Mouse (Mus musculus) heart, adult 11 months (tissue): ENCODE measurements around the gene Rhou.

Source experiments
- DNase-seq: peaks from one replicate; pipeline ENCODE4 v3.0.0; 2022

Gene Rhou

GRCm38 (mm10) chr8:123651390-123652098, 2.2 kb upstream of the Rhou start:
- DNase-seq, result no peak

GRCm38 (mm10) chr8:123652641-123653040, 1.1 kb upstream of the Rhou start:
- DNase-seq, result no peak

GRCm38 (mm10) chr8:123653994-123654569, 353 bp downstream of the Rhou start:
- DNase-seq, result peak; percentile 96

- DNase-seq, result no peak
Observed at GRCm38 (mm10) chr8:123654763-123655162, 1.0 kb downstream of the Rhou start.

GRCm38 (mm10) chr8:123655351-123655779, 1.6 kb downstream of the Rhou start:
- peak; percentile 94 for DNase-seq

GRCm38 (mm10) chr8:123657826-123658225, 4.1 kb downstream of the Rhou start:
- DNase-seq, result no peak

- no peak for DNase-seq
Observed at GRCm38 (mm10) chr8:123659469-123660057, 5.8 kb downstream of the Rhou start.

- no peak for DNase-seq
Observed at GRCm38 (mm10) chr8:123661515-123661914, 7.8 kb downstream of the Rhou start.

GRCm38 (mm10) chr8:123665580-123665979, 11.9 kb downstream of the Rhou start:
- no peak for DNase-seq

GRCm38 (mm10) chr8:123666832-123667231, 13.1 kb downstream of the Rhou start:
- no peak for DNase-seq

- DNase-seq, result no peak
Observed at GRCm38 (mm10) chr8:123668681-123669080, 15.0 kb downstream of the Rhou start.

- DNase-seq, result no peak
Observed at GRCm38 (mm10) chr8:123670766-123671165, 17.0 kb downstream of the Rhou start.

GRCm38 (mm10) chr8:123671454-123671853, 17.7 kb downstream of the Rhou start:
- no peak for DNase-seq

GRCm38 (mm10) chr8:123672648-123673047, 18.9 kb downstream of the Rhou start:
- peak; percentile 73 for DNase-seq

- DNase-seq, result no peak
Observed at GRCm38 (mm10) chr8:123675611-123676010, 21.9 kb downstream of the Rhou start.

GRCm38 (mm10) chr8:123678390-123678789, 24.7 kb downstream of the Rhou start:
- peak; percentile 74 for DNase-seq

GRCm38 (mm10) chr8:123682073-123682761, 28.5 kb downstream of the Rhou start:
- DNase-seq, result peak; percentile 76

GRCm38 (mm10) chr8:123683321-123683720, 29.6 kb downstream of the Rhou start:
- peak; percentile 63 for DNase-seq

- peak; percentile 68 for DNase-seq
Observed at GRCm38 (mm10) chr8:123684806-123685205, 31.1 kb downstream of the Rhou start.

- no peak for DNase-seq
Observed at GRCm38 (mm10) chr8:123685477-123685876, 31.7 kb downstream of the Rhou start.

GRCm38 (mm10) chr8:123687826-123688225, 34.1 kb downstream of the Rhou start:
- DNase-seq, result no peak

GRCm38 (mm10) chr8:123692165-123692962, 38.6 kb downstream of the Rhou start:
- no peak for DNase-seq

GRCm38 (mm10) chr8:123696167-123696566, 42.4 kb downstream of the Rhou start:
- DNase-seq, result no peak
